Mouse (Mus musculus) gastrocnemius, postnatal 25 days (tissue): ENCODE results near the gene Rhbdf2. TPM values are rescaled to one million over a fixed set of nuclear protein-coding genes. Genes with fewer than 3 reads are reported as not detected.
"Not testable (repeated sequence)": the region's sequence is repeated elsewhere in the genome, so short reads cannot be mapped to it uniquely, and the experiment has no call there.

ENCODE experiments used
- DNase-seq: peaks from one replicate; pipeline ENCODE4 v3.0.0; 2022
- long read RNA-seq, 2 experiments: library from polyadenylated mRNA; stranded (forward); transcript quantifications; one replicate each; pipeline ENCODE4 v2.0.0; 2021
- total RNA-seq, 2 experiments: library from RNA; stranded (reverse); gene quantifications; 1 replicate in 1 of 2; 2 replicates in 1 of 2; pipeline ENCODE4 v1.2.3; 2021

The Rhbdf2 gene
- 1 to 10 TPM; 6.3 to 7.5 TPM for total RNA-seq
- long read RNA-seq, experiment 1, partial matches to known transcripts, result 1 of 3 reads
- long read RNA-seq, experiment 1, other reads (novel, unspliced or antisense), result 1 of 3 reads
- long read RNA-seq, experiment 2, partial matches to known transcripts, result 0 of 3 reads
- long read RNA-seq, experiment 2, other reads (novel, unspliced or antisense), result 3 of 3 reads

DNA sequence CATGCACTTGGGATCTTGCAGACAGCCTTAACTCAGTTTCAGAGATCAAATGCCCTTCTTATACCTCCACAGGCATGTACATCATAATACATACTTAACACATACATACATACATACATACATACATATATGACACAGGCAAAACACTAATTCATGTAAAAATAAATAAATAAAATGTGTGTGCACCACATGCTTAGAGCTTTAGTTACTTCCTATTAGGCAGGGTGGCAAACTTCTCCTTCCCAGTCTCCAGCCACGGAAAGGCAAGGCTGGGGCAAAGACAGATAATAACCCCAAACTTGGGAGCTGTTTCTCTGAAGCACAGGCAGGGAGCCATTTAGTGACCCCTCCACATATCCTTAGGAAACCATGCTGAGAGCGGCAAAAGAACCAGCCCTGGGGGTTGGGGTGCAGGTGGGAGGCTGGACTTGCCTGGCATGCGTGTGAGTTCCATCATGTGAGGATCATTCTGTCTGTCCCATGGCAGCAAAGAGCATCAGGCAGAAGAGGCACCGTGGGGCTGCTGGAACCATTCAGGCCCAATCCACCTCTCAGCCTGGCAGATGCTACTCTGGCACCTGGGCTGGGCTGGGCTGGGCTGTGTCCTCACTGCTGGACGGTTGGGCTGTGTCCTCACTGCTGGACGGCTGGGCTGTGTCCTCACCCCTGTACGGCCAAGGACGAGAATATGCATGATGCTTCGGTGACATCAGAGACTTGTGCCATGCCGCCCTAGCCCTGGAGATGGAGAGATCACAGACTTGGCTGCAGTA lies at the start of gene Rhbdf2:
TSS of gene Rhbdf2 (minus strand) at position 721 of the 773 bp plus-strand sequence.
- no peak for DNase-seq

DNA sequence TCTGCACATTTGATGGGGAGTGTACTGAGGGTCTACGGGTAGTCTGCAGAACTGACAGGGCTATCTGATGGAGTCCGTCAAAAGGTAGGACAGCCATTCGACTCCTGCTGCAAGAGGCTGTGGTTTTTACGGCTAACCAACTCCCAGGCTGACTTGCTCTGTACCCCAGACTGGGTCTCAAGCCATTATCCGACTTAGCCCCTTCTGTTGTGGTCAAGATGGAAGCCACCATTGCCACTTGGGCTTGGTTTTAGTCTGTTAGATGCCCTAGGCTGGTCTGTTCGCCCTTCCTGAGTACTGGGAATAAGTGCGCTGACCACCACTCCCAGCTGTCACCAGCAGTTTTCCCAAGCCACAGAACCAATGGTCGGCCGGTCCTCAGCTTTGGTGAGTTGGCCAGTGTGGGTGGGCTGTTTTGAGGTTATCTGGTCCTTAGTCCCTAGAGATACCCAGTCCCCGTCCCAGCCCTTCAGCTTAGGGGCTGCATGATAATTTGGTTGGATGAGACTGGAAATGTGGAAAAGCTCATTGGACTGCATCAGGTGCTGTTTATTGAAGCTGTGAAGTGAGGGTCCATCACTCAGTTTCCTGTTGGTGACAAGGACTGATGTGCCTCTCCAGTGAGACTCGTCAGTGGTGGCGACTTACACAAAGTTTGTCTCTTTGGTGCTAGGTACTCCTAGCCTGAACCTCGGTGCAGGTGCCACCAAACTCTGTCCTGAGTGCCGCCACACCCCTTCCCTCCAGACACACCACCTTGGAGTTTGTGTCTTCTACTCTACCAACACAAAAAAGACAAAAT lies 49.6 kb upstream of the Rhbdf2 start:
- DNase-seq, result no peak

DNA sequence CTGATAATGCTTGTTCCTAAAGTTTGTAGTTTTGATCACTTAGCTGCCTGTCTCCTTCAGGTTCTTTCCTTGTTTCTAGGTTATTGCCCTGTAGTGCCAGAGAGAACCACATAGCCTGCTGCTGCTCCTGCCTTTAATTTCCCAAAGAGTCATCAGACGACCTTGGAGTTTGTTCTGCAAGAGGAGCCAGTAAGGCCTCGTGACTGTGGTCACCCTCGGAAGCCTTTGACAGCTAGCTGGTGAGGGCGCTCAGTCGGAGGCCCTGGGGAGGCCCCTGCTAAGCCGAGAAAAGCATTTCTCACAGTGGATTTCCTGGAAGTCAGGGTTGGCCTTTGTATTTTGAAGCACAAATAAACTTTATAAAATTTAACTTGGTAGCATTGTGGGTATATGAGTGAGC lies 48.6 kb upstream of the Rhbdf2 start:
- DNase-seq, result not testable (repeated sequence)

DNA sequence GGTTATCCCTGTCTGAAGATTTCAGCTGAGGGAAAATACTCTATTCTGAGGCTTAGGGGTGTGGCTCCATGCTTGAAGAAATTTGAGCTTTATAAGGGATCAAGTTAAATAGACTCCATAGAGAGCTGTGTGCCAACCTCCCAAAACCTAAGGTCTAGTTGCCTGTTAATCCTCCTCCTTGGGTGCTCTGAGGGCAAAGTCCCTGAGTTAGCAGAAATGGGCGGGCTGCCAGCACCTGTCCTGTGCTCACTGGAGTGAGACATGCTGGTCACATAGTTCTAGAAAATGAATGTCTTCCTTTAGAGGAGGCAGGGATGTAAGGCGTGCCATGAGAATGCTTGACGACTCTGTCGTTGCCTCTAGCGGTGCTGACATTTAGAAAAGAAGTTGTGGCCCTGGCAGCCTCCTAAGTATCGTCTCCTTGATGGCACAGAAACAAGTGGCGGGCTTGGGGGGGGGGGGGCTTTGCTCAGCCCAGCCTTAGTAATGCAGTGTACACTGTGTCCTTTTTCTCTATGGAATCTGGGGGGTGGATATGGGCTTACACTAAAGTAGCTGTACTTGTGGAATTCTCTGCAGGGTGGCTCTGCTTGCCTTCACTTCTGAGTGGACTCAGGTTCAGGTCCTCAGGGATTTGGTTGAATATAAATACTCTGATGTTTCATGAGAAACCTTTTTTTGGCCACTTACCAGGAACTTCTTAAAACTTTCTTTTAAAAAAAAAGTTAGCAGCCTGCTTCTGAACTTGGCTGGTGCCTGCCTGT lies 48.0 kb upstream of the Rhbdf2 start:
- no peak for DNase-seq

DNA sequence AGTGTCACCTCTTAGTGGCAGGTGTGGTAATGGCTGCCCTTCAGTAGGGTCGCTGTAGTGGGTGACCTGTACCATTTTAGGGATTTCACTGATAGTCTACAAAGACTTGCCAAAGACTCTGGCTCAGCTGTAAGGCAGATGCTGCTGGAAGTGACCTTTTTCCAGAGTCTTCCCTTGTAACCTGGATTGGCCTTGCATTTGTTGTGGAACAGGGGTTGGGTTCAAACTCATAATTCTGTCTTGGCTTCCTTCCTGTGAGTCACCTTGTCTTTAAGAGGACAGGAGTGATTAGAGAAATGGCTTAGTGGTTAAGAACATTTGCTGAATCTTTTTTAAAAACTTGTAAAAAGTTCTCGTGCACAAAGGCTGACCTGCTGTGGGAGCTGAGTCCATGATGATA lies 46.6 kb upstream of the Rhbdf2 start:
- no peak for DNase-seq

DNA sequence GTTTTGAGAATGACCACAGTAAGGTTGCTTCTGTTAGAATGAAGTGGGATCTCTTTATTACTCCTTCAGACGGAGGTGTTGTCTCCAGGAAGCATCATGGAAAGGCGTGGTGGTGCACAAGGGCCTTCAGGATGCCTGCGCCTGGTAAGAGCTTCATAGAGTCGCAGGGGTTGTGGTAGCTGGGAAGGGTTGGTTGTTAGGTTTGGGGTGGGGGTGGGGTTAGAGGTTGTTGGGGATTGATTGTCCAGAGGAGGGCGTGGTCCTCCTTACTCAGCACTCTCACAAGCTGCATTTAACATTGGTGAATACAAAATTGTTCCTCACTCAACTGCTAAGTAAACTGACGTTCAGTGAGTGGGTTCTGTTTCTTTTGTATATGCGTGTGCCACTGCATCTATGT lies 45.8 kb upstream of the Rhbdf2 start:
- no peak for DNase-seq

DNA sequence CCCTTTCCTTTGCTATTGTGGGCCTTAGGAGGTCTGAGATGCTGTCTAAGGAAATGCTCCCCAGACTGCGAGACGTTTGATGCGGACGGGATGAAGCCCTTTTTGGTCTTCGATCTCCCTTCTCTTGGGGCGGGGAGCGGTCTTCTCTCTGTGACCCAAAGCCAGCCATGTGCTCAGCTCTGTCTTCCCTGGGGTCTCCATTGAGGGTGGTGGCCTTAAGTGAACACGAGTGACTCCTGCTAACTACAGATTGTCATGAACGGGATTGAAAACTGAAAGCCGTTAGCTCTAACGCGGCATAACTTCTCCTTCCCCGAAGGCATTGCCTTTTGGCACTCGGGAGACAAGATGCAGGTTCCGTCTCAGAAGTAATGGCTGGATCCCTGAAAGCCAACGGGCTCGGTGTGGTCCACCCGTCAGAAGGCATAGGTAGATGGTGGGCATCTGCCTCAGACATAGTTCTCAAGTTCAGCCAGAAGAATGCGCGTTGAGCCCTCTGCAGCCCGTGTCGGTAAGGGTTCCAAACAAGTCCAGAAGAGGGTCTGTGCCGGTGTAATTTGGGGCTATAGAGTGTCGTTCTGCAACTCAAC lies 45.1 kb upstream of the Rhbdf2 start:
- DNase-seq, result no peak

DNA sequence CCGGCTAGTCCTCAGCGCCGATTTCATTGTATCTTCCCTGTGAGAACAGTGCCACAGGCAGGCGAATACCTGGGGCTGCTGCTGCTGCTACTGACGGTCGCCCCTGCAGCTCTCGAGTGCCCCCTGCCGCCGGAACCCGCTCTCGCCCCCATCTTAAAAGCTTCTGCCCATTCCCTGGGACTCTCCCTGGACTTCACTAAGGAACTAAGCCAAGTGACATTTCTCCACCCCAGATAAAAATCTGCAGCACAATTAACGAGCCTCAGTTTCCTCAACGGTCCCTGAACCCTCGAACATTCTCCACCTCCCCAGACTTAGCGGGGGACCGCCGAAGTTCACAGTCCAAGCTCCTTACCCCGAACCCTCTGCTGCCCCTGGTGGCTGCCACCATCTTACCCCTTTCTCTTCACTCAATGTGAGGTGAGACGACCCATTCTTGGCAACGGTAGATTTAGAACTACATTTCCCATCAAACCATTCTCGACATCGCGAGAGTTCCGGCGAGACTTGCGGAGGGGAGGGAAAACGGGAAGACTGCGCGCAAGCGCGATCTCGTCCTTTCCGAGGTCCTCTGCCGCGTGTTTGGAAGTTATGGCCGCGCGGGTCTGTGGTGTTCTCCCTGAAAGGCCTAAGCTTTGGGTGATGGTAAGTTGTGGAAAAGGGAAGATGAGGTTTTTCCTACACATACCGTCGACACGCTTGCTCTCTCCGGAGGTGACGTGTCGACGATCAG lies 44.5 kb upstream of the Rhbdf2 start:
- peak; percentile 93 for DNase-seq

DNA sequence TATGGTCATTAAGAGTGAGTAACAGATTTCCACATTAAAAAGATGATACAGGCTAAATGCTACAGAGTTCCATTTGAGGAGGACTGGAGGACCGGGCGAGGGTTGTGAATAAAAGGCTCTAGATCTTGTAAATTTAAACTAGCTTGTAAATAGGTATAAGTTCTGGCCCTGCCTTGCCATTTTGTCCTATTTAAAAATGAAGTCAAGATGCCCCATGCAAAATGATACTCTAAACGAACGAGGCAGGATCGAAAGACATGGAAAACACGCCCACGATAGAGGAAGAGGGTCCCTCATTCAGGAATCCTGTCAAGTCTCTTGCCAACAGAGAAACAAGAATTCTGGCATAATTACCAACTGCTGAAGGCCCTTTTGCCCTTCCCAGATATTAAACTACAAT lies 43.6 kb upstream of the Rhbdf2 start:
- no peak for DNase-seq

DNA sequence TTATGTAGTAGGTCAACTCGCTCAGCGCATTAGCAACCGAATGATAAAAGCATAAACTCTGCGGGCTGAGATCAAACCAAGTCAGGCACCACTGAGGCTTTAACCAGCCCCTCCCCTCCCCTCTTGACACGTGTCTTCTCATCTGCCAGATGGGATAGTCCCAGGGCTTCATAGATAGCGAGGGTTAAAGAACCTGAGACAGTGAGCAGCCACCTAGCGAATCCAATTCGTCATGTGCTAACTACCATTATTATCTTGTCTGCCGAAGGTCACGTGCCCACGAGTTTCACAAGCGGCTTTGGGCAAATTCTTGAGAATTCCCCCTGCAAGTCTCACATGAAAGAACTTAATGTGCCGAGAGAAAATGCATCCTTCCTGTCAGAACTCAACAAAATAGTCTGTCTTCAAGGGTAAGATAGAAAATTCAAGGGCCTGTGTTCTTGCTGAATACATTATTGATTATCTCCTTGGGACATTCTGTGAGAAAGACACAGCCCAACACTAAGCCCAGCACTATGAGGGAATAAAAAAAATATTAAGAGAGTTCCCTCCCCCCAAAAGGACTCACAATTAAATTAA lies 43.1 kb upstream of the Rhbdf2 start:
- no peak for DNase-seq

DNA sequence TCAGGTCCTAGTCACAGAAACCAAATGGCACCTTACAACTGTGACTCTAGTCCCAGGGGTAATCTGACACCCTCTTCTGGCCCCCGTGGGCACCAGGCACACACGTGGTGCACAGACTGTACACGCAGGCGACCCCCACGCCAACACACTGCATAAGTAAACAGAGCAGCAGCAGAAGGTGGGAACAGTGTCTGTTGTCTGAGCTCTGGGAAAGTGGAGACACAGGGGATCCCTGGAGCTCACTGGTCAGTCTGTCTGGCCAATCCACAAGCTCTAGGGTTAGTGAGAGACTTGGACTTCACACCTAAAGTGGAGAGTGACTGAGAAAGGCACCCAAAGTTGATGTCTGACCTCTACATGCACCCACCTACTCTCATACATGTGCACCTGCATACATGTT lies 42.5 kb upstream of the Rhbdf2 start:
- DNase-seq, result no peak

DNA sequence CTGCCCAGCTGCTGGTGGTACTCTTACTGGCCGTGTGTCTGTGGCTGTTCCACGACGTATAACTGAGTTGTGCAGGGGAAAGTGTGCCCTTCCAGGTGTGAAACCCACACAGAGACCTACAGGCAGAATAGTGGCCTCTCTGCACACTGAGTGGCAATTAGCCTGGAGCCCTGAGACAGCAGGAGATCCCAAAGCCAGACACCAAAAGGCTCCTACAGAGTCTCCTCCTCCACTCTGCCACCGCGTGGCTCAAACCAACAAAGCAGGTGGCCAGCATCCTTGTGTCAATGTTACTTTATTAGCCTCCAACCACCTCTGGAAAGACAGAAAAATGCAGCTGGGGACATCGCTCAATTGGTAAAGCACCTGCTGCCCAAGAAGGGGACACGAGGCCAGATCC lies 42.0 kb upstream of the Rhbdf2 start:
- DNase-seq, result no peak

DNA sequence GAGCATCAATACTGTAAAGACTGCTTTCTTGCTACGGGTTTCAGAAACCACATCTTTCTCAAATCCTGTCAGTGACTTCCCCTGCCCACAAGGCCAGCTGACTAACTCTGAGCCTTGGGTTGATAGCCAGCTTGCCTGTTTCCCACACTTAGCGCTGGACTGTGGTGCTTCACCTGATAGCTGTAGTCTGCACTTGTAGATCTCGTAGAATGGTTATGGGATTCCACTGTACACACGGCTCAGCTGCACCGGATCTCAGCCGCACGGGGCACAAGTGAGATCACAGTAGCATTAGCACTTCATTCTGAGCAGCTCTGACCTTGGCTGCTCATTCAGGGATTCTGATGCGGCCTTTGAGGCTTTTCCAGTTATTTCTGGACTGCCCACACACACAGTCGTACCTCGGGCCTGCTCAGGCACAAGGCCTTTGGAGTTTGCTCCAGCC lies 41.6 kb upstream of the Rhbdf2 start:
- DNase-seq, result no peak

DNA sequence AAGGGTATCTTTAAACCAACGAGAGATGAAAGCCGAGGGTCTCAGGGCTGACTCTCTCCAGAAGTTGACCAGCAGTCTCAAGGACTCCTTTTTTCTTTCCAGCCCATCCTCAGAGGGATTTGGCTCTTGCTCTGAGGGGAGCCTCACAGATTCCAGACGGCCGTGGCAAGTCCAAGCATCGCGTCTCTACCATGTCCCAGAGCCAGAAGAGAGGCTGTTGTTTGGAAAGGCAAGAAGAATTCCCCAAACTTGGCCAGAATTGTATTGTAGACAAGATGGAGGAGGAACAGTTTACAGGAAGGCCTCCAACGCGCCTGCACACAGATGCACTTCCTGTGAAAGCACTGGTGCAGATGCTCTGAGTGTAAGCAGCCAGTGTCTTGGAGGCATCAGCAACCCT lies 41.1 kb upstream of the Rhbdf2 start:
- no peak for DNase-seq

DNA sequence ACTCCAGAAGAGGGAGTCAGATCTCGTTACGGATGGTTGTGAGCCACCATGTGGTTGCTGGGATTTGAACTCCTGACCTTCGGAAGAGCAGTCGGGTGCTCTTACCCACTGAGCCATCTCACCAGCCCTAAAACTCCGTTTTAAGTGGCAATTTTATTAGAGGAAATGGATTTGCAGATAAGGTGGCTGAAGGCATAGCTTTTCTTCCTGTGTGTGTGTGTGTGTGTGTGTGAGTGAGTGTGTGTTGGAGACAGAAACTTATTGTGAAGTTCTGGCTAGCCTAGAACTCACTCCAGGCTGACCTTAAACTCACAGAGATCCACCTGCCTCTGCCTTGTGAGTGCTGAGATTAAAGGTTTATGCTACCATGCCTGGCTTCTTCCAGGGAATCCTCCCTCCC lies 40.2 kb upstream of the Rhbdf2 start:
- not testable (repeated sequence) for DNase-seq

DNA sequence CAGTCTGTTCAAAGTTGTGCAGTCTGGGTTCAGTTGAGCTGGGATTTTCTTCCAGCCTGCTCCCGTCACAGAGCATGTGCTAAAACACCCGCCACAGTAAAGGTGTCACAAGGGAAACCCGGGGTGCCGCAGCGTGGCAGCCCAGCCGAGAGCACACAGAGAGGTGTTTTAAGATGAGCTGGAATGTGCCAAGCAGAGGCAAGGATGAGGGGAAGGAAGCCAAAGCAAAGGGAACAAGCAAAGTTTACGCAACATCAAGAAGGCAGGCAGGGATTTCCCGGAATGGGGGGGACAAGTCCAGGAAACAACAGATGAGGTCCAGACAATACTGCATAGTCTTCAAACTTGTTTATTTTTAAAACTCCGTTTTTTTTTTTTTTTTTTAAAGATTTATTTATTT lies 39.7 kb upstream of the Rhbdf2 start:
- DNase-seq, result no peak

DNA sequence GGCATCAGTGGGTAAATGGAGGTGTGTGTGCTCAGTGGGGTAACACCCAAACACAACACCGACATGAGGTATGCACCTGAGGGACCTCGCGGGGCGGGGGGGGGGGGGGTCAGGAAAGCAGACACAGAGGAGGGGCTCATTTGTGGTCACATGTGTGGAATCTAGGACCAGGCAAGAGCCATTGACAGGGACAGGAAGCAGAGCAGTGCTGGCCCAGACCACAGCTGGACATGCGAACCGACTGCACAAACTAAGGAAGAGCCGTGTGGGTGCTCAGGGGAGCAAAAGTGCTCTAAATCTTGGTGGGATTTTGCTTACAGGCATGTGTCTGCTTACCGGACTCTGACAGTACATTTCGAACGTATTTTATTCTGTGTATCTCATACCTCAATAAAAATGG lies 38.5 kb upstream of the Rhbdf2 start:
- no peak for DNase-seq

DNA sequence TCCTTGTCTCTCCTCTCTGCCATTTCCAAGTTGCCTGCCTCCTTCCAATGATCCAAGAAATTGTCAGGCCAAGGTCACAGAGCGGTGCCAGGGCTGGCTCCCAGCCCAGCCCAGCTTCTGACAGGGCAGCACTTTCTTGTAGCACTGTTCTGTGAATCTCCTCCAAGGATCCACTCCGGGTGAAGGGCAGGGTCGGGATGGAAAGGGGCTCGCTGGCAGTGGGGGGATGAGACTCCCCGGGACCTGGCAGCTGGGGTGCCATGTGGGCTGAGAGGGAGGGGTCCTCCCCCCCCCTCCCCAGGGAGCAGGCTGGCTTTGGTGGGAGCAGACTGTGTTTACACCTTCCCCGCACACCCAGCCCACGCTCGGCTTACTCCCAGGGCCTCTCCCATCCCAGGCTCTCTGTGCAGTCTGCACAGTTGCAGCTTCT lies 35.1 kb upstream of the Rhbdf2 start:
- peak; percentile 54 for DNase-seq

DNA sequence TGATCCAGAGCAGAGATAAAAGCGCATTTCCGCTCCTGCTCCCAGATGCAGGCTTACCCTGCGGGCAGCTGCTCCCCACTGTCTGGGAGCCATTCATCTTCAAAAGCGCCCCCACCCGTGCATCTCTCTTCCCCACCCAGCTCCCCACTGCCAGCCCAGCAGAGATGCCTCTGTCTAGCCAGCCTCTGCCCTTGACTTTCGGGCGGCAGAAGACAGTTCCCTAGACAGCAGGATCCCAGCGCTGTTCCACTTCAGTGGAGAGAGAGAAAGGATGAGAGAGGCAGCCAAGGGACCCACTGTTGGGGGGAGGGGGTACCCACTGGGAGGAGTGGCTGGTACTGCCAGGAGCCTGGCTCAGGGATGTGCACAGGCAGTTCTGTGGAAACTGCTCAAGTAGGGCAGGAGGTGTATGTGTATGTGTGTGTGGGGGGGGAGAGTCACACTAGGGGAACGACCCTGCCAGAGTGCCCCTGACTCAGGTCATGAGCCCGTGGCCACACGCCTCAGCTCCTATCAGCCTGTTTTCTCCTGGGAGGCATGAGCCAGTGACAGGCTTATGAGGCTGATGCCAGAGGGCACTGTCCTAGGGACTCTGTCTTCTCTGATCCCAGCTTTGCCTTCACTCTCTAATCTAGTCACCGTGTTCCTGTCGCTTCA lies 34.6 kb upstream of the Rhbdf2 start:
- no peak for DNase-seq

DNA sequence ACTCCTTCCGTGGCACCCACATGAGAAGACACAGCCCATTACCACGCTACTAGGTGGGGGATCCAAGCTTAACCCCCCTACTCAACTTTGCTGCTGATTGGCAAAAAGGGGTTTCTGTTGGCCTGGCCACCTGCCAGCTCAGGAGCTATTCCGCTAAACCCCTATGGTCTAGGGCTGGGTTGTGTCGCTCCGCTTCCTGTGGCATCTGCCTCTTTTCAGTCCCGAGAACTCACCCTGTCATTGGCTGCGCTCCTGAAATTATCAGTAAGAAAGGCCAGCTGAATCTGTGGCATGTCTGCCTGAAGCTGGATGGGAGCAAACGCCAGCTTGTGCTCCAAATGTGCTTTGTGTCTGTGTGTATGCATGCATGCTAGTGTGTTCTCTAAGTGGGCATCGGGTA lies 33.4 kb upstream of the Rhbdf2 start:
- no peak for DNase-seq
